Mouse (Mus musculus) retina, adult 2 months (tissue): Measurements from ENCODE around the gene Epas1.

ENCODE experiments used
- DNase-seq: peaks from one replicate; pipeline ENCODE4 v3.0.0-alpha.2; 2012; ENCODE audit warnings: low read depth, low spot score

Epas1 gene

DNA sequence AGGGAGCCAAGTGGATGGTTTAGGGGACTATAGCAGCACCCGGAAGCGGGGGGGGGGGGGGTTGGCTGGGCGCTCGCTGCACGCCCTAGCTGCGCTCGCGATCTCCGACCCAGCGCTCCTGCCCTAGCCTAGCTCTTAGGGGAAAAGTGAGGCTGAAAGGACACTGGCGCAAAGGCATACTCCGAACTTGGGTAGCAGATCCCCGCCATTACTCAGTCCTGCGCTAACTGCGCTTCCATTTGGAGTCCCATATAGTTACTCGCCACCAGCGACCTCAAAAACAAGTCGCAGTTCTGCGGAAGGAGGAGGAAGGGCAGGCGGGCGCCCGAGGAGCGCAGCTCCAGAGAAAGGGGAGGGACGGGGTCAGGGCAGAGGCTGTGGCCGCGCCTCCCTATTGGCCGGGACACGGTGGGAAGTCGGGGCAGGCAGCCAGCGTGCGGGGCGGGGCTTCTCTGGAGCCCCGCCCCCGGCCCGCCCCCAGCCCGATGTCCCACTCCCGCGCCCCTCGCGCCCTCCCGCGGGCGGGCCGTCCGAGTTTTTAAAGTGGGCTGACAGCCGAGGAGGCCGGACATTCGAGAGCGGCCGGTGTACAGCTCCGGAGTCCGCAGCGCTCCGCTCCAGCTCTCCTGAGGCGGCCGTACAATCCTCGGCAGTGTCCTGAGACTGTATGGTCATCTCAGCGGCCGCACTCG, at the start of gene Epas1:
Gene Epas1 (plus strand): TSS at position 571 of the 692 bp plus-strand sequence.
- DNase-seq, result peak; percentile 29

DNA sequence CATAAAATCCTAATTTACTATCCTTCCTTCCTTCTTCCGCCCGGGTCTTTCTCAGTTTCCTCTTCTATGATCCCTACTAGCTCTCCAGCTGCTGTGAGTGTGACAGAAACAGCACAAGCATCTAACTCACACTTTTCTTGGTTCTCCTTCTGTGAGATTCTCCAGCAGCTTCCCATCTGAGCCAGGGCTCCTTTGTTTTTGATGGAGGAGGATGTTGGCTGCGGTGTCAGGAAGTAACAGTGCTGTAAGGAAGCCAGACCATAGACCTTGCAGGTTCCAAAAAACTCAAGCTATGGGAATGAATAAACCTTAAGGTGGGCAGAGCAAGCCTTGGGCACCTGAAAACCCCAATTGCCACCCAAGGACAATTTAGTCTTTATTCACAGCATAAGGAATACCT, 48.3 kb upstream of the Epas1 start:
- no peak for DNase-seq

DNA sequence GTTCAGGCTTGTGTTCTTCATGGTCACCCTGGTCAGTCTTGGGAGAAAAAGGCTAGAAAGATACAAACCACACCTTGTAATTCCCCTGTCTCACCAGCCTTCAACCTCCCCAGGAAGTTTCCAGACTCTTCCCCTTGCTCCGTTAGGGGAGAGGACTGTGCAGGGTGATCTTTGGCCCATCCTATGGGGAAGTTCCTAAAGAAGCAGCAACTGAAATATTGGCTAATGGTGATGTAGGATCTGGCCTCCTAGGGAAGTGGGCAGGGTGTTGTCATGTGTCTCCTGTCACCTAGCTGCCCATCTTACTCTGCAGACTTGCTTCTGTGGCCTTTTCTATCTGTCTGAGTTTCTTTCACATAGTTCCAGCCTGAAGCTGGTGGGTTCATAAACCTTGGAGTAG, 47.0 kb upstream of the Epas1 start:
- DNase-seq, result no peak

DNA sequence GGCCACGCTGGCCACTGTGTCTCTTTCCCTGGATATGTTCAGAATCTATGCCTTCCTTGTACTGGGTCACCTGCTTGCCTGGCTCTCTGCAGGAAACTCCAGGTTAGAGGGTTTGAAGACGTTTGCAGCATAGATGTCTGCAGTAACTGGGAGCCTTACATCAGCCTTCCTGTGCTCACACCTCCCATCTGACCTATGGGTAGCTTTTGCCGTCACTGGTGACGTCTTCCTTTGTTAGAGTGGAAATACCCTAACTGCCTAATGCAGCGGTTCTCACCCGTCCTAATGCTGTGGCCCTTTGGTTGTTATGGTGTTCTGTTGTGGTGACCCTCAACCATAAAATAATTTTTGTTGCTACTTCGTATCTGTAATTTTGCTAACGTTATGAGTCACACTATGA, 43.7 kb upstream of the Epas1 start:
- DNase-seq, result no peak

DNA sequence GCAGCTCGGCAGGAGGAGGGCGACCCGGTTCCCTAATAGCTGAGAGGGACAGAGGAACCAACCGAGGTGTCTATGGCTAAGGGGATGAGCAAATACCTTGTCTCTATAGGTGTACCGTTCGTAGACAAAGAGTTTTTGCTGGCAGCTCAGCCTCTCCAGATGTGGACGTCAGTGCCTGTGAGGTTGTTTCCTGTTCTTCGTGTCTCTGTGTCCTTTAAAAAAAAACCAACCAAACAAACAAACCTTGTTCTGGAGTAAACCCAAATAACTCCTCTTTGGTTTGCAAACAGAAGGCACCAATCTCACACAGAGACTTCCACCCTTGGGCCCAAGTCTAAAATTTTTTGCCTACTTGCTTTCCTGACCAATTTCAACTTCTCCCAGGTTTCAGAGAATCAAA, 43.1 kb upstream of the Epas1 start:
- no peak for DNase-seq

DNA sequence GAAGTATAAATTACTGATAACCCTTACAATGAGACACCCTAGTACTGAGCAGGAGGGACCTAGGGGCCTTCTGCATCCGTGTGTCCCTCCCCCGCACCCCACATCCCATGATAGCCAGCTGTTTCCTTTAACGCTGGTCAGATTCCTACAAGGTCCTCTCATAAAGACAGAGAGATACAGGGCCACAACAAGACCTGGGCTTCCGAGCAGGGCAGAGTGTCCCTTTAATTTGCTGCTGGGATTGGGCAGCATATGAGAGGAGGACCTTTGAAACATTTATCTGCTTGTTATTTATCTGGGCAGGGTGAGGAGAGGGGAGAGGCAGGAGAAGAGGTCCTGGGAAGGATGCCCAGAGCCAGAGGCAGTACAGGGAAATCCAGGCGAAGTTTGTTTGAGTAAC, 41.6 kb upstream of the Epas1 start:
- DNase-seq, result no peak

DNA sequence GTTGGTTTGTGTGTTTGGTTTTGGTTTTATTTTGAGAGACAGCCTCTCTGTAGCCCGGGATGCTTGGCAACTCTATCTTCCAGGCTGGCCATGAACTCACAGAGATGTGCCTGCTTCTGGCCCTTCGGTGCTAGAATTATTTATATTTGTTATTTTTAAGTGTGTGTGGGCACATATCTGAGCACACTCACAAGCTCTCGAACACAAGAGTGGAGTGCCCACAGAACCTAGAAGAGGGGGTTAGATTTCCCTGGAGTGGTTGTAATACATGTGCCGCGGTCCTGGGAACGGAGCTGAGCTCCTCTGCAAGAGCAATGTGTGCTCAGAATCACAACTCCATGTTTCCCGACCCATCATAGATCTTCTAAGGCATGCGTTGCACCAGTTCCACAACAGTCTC, 40.9 kb upstream of the Epas1 start:
- no peak for DNase-seq

DNA sequence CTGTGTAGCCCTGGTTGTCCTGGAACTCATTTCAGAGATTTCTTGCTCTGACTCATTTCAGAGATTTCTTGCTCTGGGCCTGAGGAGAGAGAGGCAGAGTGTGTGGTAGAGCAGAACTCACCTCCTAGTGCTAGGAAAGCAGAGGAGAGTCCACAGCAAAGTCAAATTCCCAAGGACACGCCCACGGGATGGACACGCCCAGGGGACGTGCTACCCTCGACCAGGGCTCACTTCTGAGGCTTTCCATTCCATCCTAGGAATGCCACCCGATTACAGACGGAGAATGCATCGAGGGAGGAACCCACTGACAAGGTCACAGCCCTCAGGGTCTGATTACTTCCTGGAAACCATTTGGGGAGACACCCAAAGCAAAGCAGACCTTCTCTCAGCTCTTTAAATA, 39.9 kb upstream of the Epas1 start:
- DNase-seq, result no peak

DNA sequence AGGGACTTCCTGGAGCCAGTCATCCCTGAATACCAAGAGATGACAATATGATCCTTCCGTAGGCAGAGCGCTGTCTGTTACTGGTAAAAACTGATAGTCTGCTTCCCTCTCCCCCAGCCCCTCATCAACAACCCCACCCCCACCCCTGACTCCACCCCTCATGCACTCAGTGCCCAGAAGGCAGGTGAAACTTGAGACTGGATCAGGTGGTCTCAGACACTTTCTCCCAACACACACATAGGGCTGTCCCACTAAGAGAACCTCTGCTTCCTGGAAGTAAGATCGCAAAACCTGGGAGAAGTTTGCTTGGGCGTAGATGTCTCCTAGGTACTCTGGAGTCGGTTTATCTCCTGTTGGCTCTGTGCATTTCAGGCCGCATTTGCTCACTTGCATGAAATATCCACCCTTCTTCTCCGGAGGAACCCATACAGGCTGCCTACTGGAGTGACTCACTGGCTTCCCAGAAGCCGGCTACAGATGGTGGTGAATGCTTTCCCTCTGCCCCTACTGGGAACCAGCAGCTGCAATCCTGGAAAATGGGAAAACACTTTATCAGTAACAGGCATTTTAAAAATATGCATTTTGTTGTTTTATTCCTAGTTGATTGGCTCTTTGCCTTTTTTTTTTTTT, 28.6 kb upstream of the Epas1 start:
- DNase-seq, result no peak

DNA sequence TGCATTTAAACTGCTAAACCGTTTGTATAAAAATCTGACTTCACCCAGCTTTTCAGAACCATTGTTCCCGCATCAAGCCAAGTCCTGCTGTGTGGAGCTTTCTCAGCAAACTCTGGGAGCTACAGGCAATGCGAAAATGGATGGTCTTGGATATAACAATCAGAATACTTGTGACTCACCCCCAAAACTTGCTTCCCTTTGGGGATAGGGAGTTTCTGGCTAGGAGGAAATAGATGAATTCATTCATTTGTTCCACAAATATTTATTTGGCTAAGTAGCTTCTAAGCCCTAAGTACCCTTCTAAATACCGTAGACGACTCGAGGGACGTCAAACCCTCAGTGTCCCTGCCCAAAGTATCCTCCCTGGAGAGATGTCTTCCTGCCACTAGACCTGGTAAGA, 27.0 kb upstream of the Epas1 start:
- no peak for DNase-seq

DNA sequence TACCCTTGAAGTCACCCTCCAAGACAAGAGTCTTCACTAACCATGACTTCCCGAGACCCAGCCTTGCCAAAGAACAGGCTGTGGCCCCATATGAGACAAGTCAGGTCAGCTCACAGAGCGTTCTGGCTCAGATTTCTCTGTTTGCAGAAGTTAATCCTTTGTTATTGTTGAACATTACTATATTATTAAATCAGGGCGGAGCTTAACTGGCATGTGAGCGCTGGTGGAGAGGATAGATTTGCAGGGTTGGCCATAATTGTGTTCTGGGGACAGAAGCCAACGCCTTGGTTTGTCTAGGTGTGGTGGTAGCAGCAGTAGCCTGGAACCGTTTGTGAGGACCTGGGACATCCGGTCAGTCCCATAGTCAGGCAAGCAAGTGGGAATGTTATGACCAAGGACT, 26.5 kb upstream of the Epas1 start:
- DNase-seq, result no peak

DNA sequence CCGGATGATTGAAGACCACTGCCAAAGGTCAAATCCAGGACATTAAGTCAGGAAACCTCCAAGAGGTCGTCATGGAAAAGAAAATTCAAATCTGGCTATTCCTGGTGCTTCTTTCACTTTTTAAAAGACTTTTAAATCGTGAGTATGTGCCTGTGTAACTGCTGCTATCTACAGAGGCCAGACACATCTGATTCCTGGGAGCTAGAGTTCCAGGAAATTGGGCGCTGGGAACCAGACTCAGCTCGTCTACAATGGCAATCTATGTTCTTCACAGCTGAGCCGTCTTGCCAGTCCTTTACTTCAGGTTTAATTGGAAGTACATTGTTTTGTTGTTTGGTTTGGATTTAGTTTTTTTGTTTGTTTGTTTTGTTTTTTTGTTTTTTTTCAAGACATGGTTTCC, 22.2 kb upstream of the Epas1 start:
- DNase-seq, result no peak

DNA sequence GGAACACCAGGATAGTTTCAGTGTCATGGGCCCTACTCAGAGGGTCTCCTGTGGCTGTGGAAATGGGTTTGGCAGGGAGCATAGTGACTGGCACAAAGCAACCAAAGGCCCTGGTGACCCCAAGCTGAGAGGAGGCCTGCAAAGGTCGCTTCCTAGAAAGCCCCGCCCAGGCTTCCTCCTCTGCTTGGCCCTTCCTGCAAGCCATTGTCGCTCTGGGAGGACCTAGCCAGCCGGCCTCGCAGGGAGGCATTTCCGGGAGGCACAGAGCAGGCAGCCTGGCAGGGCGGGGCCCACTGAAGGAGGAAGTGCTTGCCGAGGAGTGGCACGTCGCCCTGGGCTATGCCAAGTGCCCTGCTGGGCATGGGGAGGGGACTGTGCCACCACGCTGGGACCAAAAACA, 21.5 kb upstream of the Epas1 start:
- no peak for DNase-seq

DNA sequence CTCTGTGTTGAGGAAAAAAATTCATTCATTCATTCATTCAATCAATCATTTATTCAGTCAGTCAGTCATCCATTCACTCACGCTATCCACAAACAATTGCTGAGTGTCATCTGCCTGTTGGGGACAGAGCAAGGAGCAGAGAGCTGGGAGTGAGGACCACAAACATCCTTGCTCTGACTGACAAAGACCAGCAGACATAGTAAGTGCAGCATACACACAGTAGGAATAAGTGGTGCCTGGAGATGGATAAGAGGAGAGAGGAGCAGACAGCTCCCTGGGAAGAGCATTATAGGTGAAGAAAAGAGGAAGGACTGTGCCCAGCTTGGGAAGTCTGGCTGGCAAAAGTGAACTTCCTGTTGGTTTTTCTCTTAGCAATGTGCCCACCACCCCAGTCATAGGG, 21.0 kb upstream of the Epas1 start:
- DNase-seq, result no peak

DNA sequence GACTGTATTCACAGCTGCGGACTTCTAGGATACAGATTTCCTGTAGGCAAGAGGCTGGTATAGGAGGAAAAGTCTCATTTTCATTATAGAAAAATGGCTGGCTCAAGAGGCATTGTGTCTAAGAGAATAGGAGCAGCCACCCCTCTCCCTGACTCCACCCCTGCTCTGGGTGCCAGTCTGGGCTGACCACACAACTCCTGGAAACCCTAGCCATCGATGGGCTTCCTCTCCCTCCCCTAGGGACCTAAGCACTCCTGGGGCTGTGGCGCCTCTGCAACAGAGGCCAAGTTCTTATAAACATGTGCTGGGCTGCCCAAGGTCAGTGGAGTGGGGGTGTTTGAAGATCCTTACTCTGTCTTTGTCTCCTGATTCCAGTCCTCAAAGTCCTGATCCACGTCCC, 19.9 kb upstream of the Epas1 start:
- no peak for DNase-seq

DNA sequence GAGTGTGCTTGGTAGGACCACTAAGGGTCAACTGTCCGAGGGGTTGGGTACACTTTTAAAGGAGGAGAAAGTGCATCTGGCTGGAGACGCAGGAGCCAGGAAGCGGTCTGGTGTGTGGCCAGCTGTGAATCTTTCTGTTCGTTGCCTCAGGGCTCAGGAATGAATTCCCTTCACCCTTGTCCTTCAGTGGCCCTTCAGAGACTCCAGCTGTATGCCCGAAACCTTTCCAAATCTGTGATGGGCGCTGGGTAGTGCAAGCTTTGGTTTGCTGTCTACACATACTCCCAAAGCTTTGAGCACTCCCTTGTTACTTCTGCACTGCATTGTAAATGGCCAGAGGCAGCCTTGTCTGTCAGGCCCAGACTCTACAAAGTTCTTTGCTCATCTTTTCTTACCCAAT, 15.0 kb upstream of the Epas1 start:
- DNase-seq, result no peak

DNA sequence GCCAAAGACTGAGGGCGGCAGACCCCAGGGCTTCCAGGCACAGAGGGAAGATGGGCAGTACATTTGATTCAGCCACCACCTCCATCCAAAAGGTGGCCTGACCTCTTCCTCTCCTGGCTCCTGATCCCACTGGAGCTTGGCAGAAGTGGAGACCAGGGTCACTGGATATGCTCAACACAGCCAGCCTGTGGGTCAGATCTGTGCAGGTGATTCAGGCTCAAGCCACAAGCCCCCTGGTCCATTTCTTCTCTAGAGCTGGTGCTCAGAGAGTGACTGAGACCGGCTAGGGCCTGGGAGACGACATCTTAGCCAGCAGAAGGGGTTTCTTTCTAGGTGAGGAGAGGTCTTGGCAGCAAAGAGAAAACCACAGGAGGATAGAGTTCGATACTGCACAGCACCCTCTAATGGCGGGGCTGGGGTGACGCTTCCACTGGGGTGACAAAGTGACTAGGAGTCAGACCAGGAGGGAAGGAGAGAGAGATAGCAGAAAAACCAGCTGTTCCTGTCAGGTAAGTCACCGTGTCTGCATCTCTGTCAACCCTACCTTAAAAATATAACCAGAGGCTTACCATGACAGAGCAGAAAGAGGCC, 10.1 kb upstream of the Epas1 start:
- no peak for DNase-seq

DNA sequence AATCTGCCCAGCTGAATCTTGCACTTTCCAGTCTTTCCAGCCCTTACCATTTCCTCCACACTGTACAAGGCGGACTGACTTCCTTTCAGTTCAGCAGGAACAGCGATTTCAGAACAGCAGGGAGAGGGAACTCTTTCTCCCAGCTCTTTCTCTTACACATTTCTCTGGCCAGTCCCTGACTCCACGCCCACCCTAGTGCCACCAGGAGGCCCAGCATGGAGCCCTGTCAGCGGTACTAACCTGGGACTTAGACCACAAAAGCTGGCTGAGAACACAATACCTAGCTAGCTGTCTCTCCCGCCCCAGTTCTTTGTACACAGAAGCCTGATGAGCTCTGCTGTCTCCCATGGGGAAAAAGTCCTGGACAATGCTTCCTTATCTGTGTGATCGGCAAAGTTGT, 8.6 kb upstream of the Epas1 start:
- DNase-seq, result no peak

DNA sequence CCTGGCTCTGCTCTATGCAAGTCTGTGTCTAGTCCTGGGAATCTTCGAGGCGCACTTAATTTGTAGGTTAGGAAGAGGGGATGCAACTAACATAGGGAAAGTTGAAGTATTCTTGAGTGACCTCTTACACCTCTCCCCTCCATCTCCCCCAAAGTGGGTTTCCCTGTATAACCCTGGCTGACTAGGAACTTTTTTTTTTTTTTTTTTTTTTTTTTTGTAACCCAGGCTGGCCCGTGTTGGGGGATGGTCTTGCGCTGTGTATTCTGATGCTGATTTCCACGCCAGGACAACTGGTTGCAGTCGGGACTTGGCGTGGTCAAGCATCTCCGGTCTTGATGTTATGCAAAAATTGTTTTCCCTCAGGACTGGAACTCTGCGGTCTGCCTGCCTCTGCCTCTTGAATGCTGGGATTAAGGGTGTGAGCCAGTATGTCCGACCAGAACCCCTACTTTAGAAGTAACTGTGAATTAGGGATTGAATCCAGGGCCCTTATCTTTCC, 2.1 kb upstream of the Epas1 start:
- DNase-seq, result no peak

DNA sequence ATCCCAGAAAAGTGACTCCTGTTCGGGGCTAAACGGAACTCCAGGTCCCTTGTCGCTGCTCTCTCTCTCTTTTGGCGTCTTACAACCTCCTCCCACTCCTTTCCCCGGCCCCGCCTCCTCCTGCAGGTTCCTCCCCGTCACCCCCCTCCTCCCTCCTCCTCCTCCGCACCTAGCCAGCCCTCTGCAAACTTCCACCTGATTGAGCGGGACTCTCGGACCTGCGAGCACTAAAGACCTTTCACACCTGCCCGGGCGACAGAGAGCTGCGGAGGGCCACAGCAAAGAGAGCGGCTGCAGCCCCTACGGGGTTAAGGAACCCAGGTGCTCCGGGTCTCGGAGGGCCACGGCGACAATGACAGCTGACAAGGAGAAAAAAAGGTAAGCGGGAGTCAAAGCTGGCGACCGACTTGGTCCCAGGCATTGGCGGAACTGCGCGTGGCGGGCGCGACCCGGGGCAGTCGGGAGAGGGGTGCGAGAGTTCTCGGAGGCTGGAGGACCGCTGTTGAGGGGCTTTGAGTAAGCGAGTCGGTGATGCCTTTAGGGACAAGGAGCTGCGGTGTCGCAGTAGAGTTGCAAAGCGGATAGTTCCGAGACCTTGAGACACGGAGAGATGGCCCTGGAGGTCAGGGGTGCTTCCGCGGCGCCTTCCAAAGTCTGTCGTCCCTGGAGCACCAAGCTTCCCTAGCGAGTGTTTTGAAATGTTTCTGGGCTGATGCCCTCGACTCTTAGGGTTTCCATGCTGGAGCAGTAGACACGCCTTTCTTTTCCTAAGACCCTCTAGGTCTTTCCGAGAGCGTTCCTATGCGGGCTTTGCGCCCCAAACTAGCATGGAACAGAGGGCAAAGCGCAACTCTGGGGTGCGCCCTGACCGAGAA, 668 bp downstream of the Epas1 start:
- DNase-seq, result peak; percentile 74

DNA sequence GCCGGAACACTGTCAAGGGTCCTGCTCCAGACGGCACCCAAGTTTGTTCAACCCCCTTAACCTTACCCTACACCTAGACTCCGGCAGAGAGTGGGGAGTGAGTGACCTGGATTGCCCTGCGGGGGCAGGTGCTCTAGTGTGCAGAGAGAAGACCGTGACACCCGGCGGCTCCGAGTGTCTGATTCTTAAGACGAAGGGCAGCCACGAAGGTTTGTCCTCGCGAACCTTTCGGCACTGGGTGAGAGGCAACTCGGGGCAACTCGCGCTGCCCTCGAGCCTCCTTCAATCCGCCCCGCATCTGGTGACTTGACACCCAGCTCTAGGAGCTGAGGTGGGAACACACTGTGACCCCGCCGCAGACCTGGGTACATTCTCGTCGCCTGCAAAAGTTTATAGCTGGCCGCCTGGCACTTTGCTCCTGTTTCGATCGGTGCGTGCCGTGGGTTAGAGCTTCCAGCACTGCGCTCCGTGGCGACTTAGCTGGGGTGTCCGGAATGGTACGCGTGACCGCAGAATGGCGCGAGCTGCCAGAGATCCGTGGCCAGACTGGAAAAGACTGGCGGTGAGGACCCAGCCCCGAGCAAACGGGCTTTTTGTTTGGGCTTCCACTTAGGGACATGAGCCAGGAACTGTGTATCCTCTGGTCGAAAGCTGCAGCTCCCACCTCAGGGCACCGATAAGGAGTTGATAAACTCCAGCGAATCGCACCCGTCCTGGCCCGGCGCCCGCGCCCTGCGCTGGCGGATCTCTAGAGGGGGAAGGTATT, 1.5 kb downstream of the Epas1 start:
- peak; percentile 25 for DNase-seq
